Mouse (Mus musculus): Measurements from ENCODE around the gene Cnot8. TPM values are rescaled to one million over a fixed set of nuclear protein-coding genes. Genes with fewer than 3 reads are reported as not detected.
A peak's percentile ranks its signal among the peaks of the same experiment; 100 is the strongest.
"Not testable (repeated sequence)": the region's sequence is repeated elsewhere in the genome, so short reads cannot be mapped to it uniquely, and the experiment has no call there.

Cnot8 gene
- polyA plus RNA-seq (2015; fragmentation: Nextera tagmentation; extraction: Ambion mirVana): 39.8 and 44.9 TPM in 2 replicates

DNA sequence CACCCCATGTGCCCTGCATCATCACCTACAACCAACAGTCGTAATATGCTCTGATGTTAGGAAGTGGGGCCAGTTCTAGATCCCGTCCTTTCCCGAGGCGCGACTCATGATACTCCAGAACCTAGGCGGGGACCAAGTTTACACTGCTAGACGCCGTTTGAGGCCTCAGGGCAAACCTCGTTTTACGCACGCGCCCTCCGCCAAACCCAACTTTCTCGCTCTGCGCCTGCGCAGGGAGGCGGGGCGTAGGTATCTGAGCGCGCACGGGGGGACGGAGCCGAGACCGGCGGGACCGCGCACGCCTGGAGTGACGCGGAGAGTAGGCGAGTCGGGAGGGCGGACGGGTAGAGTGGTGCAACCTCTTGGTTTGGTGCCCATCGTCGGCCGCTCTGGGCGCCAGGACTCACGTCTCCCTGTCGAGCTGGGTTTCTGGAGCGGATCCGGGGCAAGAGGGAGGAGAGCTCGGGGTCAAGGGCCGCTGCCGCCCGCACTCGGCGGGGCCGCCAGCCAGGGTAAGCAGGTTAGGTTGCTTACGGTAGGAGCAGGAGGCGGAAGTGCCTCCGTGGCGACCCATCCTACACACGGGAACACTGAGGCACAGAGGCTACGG is at the start of gene Cnot8:
Gene Cnot8, plus strand, starts transcription at position 457 of the 610 bp plus-strand sequence.
- WGBS (ENCODE audit: insufficient replicate concordance): under 1% methylated on average over 55 of the region's 55 CpGs
- H3K27me3 ChIP-seq: 0 out of 2 replicates have a peak, but pooled peaks cover 5% of the 10 kb centered on the region
- H3K4me1 ChIP-seq (replicated peaks): peaks cover 39% of the 10 kb centered on the region
- no peaks in the 10 kb centered on the region for H3K9me3 ChIP-seq (replicated peaks)
- peak within 1 kb of the TSS; percentile 90 for H3K27ac ChIP-seq
- ATAC-seq (ENCODE audit: low read depth): peak; percentile 97
- peak within 1 kb of the TSS; percentile 84 for H3K4me2 ChIP-seq
- H3K9ac ChIP-seq: peak within 1 kb of the TSS; percentile 93
- H3K36me3 ChIP-seq: peaks cover 4% of the 10 kb centered on the region; the same call in 1 of the 2 replicates
- DNase-seq: peak; percentile 99
- peak within 1 kb of the TSS; percentile 83 for H3K4me3 ChIP-seq (replicated peaks)

DNA sequence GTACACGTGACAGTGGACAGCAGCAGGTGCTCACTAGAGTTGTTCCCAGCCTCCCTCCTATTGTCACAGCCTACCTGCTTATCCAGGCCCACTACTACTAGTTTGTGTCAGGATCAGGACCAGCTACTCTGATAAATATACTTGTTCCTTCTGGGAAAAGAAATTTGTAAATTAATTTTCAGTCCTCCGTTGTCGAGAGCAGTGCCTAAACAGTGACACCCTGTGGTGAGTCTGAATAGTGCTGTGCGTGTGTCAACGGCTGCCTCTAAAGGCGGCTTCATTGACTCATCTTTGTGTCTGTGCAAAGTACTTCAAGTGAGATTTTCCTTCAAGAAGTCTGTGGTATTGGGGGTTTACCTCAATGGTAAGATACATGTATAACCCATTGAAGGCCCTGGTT is 46.5 kb upstream of the Cnot8 start:
- H3K4me2 ChIP-seq: no peak overlapping the region
- peaks cover 95% of the 10 kb centered on the region for H3K36me3 ChIP-seq
- H3K27ac ChIP-seq: no peak overlapping the region
- H3K9me3 ChIP-seq (replicated peaks): no peaks in the 10 kb centered on the region
- ATAC-seq (ENCODE audit: low read depth) (no peak), DNase-seq (no peak)
- H3K4me1 ChIP-seq (replicated peaks): peaks cover 16% of the 10 kb centered on the region
- 69% methylated on average over 6 of the region's 6 CpGs for WGBS (ENCODE audit: insufficient replicate concordance)
- H3K27me3 ChIP-seq: no peaks in the 10 kb centered on the region
- no peak overlapping the region for H3K4me3 ChIP-seq (replicated peaks)
- no peak overlapping the region for H3K9ac ChIP-seq

DNA sequence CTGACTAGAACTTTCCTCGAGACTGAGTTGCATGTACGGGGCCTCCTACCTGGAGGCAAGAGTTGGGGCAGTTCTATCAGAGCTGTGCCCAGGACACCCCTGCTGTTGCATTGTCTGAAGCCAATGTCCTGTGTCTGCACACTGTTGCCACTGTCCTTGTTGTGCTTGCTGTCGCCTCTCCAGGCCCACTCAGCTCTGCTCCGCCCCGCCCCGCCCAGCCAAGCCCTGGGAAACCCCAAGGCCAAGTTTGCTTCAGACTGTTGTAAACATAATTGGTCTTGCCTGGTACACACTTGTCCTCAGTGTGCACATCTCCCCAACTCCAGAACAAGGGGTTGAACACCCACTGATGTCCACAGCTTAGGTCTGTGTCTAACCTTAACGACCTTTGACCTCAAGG is 44.2 kb upstream of the Cnot8 start:
- not testable (repeated sequence) for H3K4me2 ChIP-seq; DNase-seq; H3K27ac ChIP-seq; H3K9ac ChIP-seq; H3K9me3 ChIP-seq (replicated peaks); H3K27me3 ChIP-seq; H3K4me3 ChIP-seq (replicated peaks)
- peak; percentile 37; the same call in 1 of the 2 replicates for ATAC-seq (ENCODE audit: low read depth)
- 78% methylated on average over 7 of the region's 7 CpGs for WGBS (ENCODE audit: insufficient replicate concordance)
- peaks cover 16% of the 10 kb centered on the region for H3K4me1 ChIP-seq (replicated peaks)
- peaks cover 74% of the 10 kb centered on the region for H3K36me3 ChIP-seq

DNA sequence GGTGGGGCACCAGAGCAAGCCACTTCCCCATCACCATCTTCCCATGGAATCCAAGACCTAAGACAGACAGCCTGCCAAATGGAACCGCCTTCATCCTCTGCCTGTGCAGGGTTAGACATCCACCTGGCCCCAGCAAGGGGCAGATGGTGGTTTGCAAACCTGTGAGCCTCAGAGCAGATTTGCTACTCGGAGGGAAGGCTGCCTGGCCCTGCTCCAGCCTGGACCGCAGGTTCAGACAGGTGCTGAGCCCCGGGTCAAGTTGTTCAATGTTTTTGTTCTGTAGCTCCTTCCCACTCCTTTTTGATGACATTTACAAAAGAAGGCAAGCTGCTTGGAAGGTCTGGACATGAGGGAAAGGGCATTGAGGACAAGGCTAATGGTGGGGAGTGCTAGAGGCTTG is 42.7 kb upstream of the Cnot8 start:
- ATAC-seq (ENCODE audit: low read depth); H3K4me3 ChIP-seq (replicated peaks); H3K9me3 ChIP-seq (replicated peaks); H3K4me2 ChIP-seq; H3K27ac ChIP-seq; DNase-seq; H3K27me3 ChIP-seq; H3K9ac ChIP-seq: not testable (repeated sequence)
- H3K36me3 ChIP-seq: peaks cover 59% of the 10 kb centered on the region
- peaks cover 16% of the 10 kb centered on the region for H3K4me1 ChIP-seq (replicated peaks)
- WGBS (ENCODE audit: insufficient replicate concordance): 82% methylated on average over 4 of the region's 4 CpGs

DNA sequence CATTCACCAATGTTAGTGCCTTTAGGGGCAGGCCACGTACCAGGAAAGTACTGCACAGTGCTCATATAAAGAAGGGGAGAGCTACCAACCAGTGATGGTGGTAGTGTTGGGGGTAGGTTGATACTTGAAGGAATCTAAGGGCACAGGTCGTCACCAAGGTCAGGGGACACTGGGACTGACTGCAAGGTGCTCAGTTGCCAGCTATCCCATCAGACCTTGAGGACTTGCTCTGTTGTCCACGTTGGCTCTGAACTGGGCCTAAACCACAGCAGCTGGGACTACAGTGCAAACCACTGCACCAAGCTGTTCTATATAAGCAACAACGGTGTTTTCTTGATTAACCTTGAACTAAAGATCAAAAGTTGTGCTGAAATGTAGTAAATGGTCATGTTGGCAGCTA is 41.4 kb upstream of the Cnot8 start:
- H3K4me1 ChIP-seq (replicated peaks): peaks cover 16% of the 10 kb centered on the region
- H3K4me2 ChIP-seq: no peak overlapping the region
- H3K27me3 ChIP-seq: no peaks in the 10 kb centered on the region
- H3K4me3 ChIP-seq (replicated peaks): no peak overlapping the region
- H3K36me3 ChIP-seq: peaks cover 46% of the 10 kb centered on the region
- no peaks in the 10 kb centered on the region for H3K9me3 ChIP-seq (replicated peaks)
- no peak overlapping the region for H3K27ac ChIP-seq
- H3K9ac ChIP-seq: no peak overlapping the region
- DNase-seq (no peak), ATAC-seq (ENCODE audit: low read depth) (no peak)
- WGBS (ENCODE audit: insufficient replicate concordance): 74% methylated on average over 4 of the region's 4 CpGs

DNA sequence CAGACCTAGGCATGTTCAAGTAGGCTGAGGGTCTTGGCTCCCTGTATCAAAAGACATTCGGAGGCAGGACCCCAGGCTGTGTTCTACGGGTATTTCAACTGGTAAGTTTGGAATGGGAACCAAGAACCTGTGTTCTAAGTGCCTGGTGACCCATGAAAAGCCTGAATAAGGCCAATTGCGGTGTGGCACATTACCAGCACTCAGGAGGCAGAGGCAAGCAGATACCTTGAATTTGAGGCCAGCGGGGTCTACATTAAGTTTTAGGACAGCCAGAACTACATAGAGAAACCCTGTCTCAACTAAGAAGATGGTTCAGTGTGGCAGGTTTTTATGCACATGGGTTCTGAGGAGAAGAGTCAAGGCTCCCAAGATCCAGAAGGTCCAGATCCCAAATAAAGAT is 38.9 kb upstream of the Cnot8 start:
- H3K9me3 ChIP-seq (replicated peaks): no peaks in the 10 kb centered on the region
- no peaks in the 10 kb centered on the region for H3K27me3 ChIP-seq
- DNase-seq (no peak), ATAC-seq (ENCODE audit: low read depth) (no peak)
- H3K27ac ChIP-seq: no peak overlapping the region
- no peak overlapping the region for H3K4me3 ChIP-seq (replicated peaks)
- H3K9ac ChIP-seq: no peak overlapping the region
- peaks cover 3% of the 10 kb centered on the region; the same call in 1 of the 2 replicates for H3K4me1 ChIP-seq (replicated peaks)
- 79% methylated on average over 4 of the region's 4 CpGs for WGBS (ENCODE audit: insufficient replicate concordance)
- peaks cover 23% of the 10 kb centered on the region for H3K36me3 ChIP-seq
- no peak overlapping the region for H3K4me2 ChIP-seq

DNA sequence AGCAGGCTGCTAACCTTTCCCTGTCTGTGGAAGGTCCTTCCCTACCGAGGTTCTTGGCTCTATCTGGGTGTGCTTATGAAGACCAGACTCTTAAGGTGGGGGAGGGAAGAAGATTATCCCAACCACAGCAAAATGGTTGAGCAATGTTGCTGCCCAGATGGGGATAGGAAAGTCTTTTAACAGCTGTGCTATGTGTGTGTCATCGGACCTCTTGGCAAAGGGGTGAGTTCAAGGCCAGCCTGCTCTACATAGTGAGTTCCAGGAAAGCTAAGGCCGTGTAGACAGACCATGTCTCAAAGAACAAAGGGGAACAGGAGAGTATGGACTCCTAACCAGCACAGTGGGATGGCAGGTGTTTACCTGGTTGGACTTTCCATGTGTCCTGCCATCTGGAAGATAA is 31.0 kb upstream of the Cnot8 start:
- WGBS (ENCODE audit: insufficient replicate concordance): 52% methylated on average over 3 of the region's 3 CpGs
- DNase-seq: no peak

DNA sequence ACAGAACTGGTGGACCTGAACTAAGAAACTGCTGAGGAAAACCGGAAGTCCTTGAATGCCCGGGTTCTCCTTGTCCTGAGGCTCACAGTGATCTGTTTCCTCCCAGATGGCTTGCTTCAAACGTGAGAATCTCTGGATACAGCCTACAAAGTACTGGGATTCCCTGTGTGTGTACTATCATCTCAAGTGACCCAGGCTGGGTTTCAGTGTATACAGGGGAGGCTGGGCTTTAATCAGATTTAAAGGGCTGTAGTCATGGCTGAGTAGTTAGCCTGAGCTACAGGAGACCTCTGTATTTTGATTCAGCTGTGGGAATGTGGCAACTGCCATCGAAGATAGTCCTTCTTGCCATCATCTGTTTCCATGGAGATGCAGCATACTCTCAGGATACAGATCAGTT is 26.7 kb upstream of the Cnot8 start:
- DNase-seq (no peak), ATAC-seq (ENCODE audit: low read depth) (no peak)
- H3K27me3 ChIP-seq: no peaks in the 10 kb centered on the region
- H3K9ac ChIP-seq: no peak overlapping the region
- H3K4me2 ChIP-seq: no peak overlapping the region
- no peaks in the 10 kb centered on the region for H3K4me1 ChIP-seq (replicated peaks)
- H3K27ac ChIP-seq: no peak overlapping the region
- 52% methylated on average over 4 of the region's 4 CpGs for WGBS (ENCODE audit: insufficient replicate concordance)
- H3K36me3 ChIP-seq: no peaks in the 10 kb centered on the region
- H3K9me3 ChIP-seq (replicated peaks): no peaks in the 10 kb centered on the region
- H3K4me3 ChIP-seq (replicated peaks): no peak overlapping the region

More for the DNA sequence above, 31.0 kb upstream of the Cnot8 start:
- Histone ChIP-seq H3K36me3 (no peaks in the 10 kb centered on the region), H3K4me2 (no peak overlapping the region), H3K27me3 (no peaks in the 10 kb centered on the region), H3K4me1 (replicated peaks) (no peaks in the 10 kb centered on the region), H3K4me3 (replicated peaks) (no peak overlapping the region), H3K9ac (no peak overlapping the region), H3K27ac (no peak overlapping the region), H3K9me3 (replicated peaks) (no peaks in the 10 kb centered on the region)
- no peak for ATAC-seq (ENCODE audit: low read depth)

DNA sequence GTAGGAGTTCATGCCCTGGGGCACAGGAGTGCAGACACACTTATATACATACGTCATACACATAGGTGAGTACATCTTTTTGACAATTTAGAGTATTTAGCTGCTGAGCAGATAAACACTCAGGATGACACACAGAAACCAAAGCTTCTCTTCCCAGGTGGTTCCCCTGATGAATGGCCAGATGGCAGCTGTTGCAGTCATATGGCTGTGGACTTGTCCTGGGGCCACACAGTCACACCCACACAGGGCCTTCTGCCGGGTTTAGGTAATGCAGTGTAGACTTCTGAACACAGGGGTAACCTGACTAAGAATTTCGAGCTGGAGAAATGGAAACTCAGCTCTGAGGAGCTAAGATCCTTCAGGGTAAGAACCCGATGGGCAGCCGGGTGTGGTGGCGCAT is 22.2 kb upstream of the Cnot8 start:
- 76% methylated on average over 6 of the region's 6 CpGs for WGBS (ENCODE audit: insufficient replicate concordance)
- ATAC-seq (ENCODE audit: low read depth): no peak

DNA sequence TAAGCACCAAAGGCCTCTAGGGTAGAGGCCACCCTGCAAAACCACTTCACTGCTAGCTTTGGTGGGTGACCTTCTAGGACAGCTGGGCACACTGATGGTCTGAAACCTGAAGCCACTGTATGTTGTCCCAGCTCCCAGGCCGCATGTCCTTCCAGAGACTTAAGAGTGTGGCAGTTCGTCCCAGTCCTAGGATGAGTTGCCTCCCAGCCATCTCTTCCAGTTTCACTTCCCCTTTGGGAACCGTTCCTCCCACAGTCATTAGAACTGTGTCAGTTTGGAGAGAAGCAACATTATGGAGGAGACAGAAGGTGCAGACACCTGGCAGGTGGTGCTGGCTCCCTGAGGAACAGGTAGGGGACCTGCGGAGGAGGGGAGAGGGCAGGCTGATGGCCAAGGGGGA is 11.4 kb upstream of the Cnot8 start:
- H3K9ac ChIP-seq: 0 out of 2 replicates have a peak overlapping the region, but pooled peaks have one; percentile 7
- no peaks in the 10 kb centered on the region for H3K9me3 ChIP-seq (replicated peaks)
- H3K4me2 ChIP-seq: peak overlapping the region; percentile 43
- peak overlapping the region; percentile 20; the same call in 1 of the 2 replicates for H3K4me3 ChIP-seq (replicated peaks)
- H3K4me1 ChIP-seq (replicated peaks): peaks cover 15% of the 10 kb centered on the region
- peak; percentile 10; the same call in 1 of the 2 replicates for ATAC-seq (ENCODE audit: low read depth)
- H3K27me3 ChIP-seq: peaks cover 35% of the 10 kb centered on the region
- H3K36me3 ChIP-seq: no peaks in the 10 kb centered on the region
- H3K27ac ChIP-seq: no peak overlapping the region
- no peak for DNase-seq
- 28% methylated on average over 4 of the region's 4 CpGs for WGBS (ENCODE audit: insufficient replicate concordance)

More for the DNA sequence above, 22.2 kb upstream of the Cnot8 start:
- Histone ChIP-seq H3K36me3 (no peaks in the 10 kb centered on the region), H3K9ac (no peak overlapping the region), H3K4me2 (no peak overlapping the region), H3K4me1 (replicated peaks) (no peaks in the 10 kb centered on the region), H3K27ac (no peak overlapping the region), H3K27me3 (0 out of 2 replicates have a peak, but pooled peaks cover 3% of the 10 kb centered on the region), H3K9me3 (replicated peaks) (no peaks in the 10 kb centered on the region), H3K4me3 (replicated peaks) (no peak overlapping the region)
- DNase-seq: no peak

DNA sequence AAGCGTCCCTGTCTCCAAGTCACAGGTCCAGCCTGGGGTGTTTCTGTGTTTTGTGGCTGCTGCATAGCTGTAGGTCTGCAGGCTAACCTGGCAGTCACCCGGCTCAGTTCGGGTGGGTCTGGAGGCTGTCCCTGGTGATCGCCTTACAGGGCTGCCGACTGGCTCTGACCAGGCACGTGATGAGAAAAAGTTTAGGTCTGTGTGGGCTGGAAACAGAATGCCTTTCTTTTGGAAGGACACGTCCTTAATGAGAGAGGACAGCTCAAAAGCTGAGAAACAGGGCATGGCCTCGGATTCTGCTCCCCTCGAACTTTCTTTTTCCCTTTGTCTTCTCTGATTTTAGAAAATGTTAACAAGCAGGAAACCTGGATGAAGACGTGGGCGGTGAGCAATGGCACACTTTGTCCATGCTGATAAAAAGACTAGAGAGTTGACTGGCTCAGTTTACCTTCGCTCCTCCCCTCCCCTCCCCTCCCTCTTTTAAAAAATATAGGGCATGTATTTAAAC is 10.9 kb upstream of the Cnot8 start, which contains the start of gene Gm12248:
Gene Gm12248, minus strand, starts transcription at position 114 of the 508 bp plus-strand sequence.
- DNase-seq: no peak
- 18% methylated on average over 12 of the region's 12 CpGs for WGBS (ENCODE audit: insufficient replicate concordance)

More for the DNA sequence above, 10.9 kb upstream of the Cnot8 start, which contains the start of gene Gm12248:
- H3K4me1 ChIP-seq (replicated peaks): peaks cover 18% of the 10 kb centered on the region
- H3K9ac ChIP-seq: 0 out of 2 replicates have a peak within 1 kb of the TSS, but pooled peaks have one; percentile 7
- H3K4me3 ChIP-seq (replicated peaks): peak within 1 kb of the TSS; percentile 20; the same call in 1 of the 2 replicates
- no peak within 1 kb of the TSS for H3K27ac ChIP-seq
- peak within 1 kb of the TSS; percentile 43 for H3K4me2 ChIP-seq
- no peaks in the 10 kb centered on the region for H3K36me3 ChIP-seq
- peak; percentile 47; the same call in 1 of the 2 replicates for ATAC-seq (ENCODE audit: low read depth)
- no peaks in the 10 kb centered on the region for H3K9me3 ChIP-seq (replicated peaks)
- H3K27me3 ChIP-seq: peaks cover 40% of the 10 kb centered on the region

Measured in liver, embryonic 13.5 days (tissue).